Mouse (Mus musculus) thymus, adult 2 months (tissue): ENCODE measurements at regions not wholly inside any gene's neighbourhood (a gene's known extent, or its start where the extent isn't known, plus 50 kb on each side); places are given as distances from the start of the nearest gene placed in this dataset.

Experiments used
- DNase-seq: peaks from one replicate; pipeline ENCODE4 v3.0.0; 2021
- H3K27ac ChIP-seq: fragments of 200-500 bp; 2 replicates; pipeline ENCODE4 v1.5.1; 2012; ENCODE audit warnings: low read length, control low read depth; ENCODE audit not compliant: control insufficient read depth, insufficient read depth
- H3K27me3 ChIP-seq: fragments of 200-500 bp; 2 replicates; pipeline ENCODE4 v1.6.1; 2012; ENCODE audit warnings: mild to moderate bottlenecking, low read length, moderate library complexity, mixed read lengths; ENCODE audit not compliant: control insufficient read depth, insufficient read depth
- H3K36me3 ChIP-seq: fragments of 200-500 bp; 2 replicates; pipeline ENCODE4 v1.6.1; 2012; ENCODE audit warnings: mild to moderate bottlenecking, low read length, moderate library complexity; ENCODE audit not compliant: control insufficient read depth, insufficient read depth
- H3K4me1 ChIP-seq: fragments of 200-500 bp; replicated peaks from 2 replicates; pipeline ENCODE4 v1.6.1; 2012; ENCODE audit warnings: low read length; ENCODE audit not compliant: control insufficient read depth, insufficient read depth
- H3K4me3 ChIP-seq: fragments of 200-500 bp; 2 replicates; pipeline ENCODE4 v1.5.1; 2012; ENCODE audit warnings: mild to moderate bottlenecking, low read length, control low read depth, moderate library complexity; ENCODE audit not compliant: control insufficient read depth, insufficient read depth
- CTCF ChIP-seq: fragments of 200-500 bp; IDR thresholded peaks from 2 replicates; pipeline ENCODE4 v1.5.1; 2012; ENCODE audit warnings: mild to moderate bottlenecking, control low read depth, low read length, moderate library complexity, borderline replicate concordance; ENCODE audit not compliant: control insufficient read depth, poor library complexity, insufficient read depth; ENCODE audit errors: extremely low read depth
- POLR2A ChIP-seq: fragments of 200-500 bp; IDR thresholded peaks from 2 replicates; pipeline ENCODE4 v1.6.1; 2012; ENCODE audit warnings: mild to moderate bottlenecking, low read length, control low read depth, moderate library complexity; ENCODE audit not compliant: control insufficient read depth, poor library complexity, insufficient read depth; ENCODE audit errors: extremely low read depth
- WGBS: fragments of 180-500 bp; shearing (Covaris S2); methylation state at CpG from one replicate; pipeline ENCODE4 v1.1.7; 2018; 5-methylcytosine and 5-hydroxymethylcytosine counted together

DNA sequence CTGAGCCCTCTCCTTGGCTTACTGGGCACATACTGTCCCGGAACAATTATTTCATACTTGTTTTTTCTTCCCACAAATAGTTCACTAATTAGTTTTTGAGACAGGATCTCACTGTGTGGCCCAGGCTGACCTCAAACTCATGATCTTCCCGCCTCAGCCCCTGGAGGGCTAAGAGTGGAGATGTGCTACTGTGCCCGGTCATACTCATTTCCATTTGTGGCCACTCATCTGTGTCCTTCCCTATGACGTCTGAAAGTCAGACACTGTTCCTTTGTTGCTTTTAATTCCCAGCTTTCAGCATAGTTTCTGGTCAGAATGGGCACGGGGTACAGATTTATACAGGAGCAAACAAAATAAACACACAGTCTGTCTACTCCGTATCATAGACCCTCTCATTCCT, 242.7 kb upstream of the Kif2a start:
- Histone ChIP-seq H3K4me1 (no peaks in the 10 kb centered on the region), H3K27me3 (no peaks in the 10 kb centered on the region), H3K27ac (no peak overlapping the region), H3K36me3 (no peaks in the 10 kb centered on the region), H3K4me3 (no peak overlapping the region)
- TF ChIP-seq POLR2A, result no peak
- no peak for TF ChIP-seq CTCF
- 93% methylated on average over 6 of the region's 6 CpGs for whole genome bisulfite sequencing
- DNase-seq, result no peak

DNA sequence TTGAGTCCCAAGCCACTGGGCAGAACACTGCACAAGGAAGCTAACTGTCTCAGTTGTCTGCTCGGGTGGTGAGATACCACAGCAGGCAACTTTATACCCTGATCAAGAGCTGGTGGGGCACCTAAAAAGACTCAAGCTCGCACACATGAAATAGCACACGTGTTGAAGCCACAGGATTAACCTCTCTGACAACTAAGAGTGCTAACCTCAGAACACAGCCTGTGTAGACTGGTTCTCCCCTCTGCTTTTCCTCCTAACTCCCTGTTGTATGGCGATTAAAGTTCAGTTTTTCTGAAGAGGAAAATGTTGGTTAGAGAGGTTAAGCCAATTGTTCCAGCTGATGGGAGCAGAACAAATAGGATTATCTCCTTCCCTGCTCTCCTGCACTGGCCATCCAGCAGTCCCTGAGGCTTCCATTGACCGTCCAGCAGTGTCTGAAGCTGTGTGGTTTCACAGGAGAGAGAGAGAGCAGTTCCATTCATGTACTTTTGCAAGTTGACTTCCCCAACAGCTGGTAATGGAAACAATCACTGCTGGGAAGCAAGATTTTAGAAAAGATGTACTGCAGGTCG, 239.6 kb upstream of the Kif2a start:
- Histone ChIP-seq H3K27ac (no peak overlapping the region), H3K27me3 (no peaks in the 10 kb centered on the region), H3K36me3 (no peaks in the 10 kb centered on the region), H3K4me1 (no peaks in the 10 kb centered on the region), H3K4me3 (no peak overlapping the region)
- DNase-seq, result no peak
- WGBS, result 75% methylated on average over 6 of the region's 6 CpGs
- no peak for TF ChIP-seq POLR2A

GRCm38 (mm10) chr13:107260274-107260673, 238.3 kb upstream of the Kif2a start:
- no peak for DNase-seq
- Histone ChIP-seq H3K36me3 (no peaks in the 10 kb centered on the region), H3K27ac (no peak overlapping the region), H3K27me3 (no peaks in the 10 kb centered on the region), H3K4me1 (no peaks in the 10 kb centered on the region), H3K4me3 (no peak overlapping the region)
- TF ChIP-seq POLR2A, result no peak
- TF ChIP-seq CTCF, result no peak
- WGBS, result 92% methylated on average over 4 of the region's 4 CpGs

DNA sequence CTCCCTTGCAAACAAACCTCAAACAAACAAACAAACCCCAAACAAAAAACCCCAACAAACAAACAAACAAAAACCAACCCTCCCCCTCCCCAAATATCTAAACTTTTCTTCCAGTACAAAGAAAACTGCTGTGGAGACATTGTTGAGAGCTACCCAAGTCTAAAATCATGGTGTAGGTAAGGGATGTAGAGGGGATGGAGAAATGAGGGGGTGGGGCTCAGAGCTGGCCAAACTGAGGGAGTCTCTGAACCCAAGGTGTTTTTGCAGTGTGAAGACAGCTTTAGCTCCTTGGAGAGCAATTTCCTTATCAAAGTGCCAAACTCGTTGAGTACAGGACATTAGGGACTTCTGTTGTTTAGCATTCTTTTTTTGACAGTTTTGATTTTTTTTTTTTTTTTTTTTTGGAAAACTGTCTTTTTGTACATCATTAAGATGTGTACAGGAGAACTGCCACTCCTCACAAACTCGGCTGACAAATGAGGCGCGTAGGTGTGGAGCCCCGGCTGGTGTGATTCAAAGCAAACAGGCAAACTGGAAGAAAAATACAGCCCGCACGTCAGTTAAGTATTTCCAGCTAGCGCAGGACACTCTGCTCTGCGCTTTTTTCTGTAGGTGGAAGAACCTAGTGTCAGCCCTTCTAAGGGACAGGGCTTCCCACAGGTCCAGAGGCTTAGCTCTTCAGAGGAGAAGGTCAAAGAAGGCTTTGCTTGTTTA, 226.0 kb upstream of the Kif2a start:
- TF ChIP-seq POLR2A (no peak), CTCF (no peak)
- no peak for DNase-seq
- Histone ChIP-seq H3K36me3 (no peaks in the 10 kb centered on the region), H3K4me1 (no peaks in the 10 kb centered on the region), H3K4me3 (no peak overlapping the region), H3K27ac (no peak overlapping the region), H3K27me3 (no peaks in the 10 kb centered on the region; the same call in 1 of the 2 replicates)
- WGBS, result 63% methylated on average over 9 of the region's 9 CpGs

DNA sequence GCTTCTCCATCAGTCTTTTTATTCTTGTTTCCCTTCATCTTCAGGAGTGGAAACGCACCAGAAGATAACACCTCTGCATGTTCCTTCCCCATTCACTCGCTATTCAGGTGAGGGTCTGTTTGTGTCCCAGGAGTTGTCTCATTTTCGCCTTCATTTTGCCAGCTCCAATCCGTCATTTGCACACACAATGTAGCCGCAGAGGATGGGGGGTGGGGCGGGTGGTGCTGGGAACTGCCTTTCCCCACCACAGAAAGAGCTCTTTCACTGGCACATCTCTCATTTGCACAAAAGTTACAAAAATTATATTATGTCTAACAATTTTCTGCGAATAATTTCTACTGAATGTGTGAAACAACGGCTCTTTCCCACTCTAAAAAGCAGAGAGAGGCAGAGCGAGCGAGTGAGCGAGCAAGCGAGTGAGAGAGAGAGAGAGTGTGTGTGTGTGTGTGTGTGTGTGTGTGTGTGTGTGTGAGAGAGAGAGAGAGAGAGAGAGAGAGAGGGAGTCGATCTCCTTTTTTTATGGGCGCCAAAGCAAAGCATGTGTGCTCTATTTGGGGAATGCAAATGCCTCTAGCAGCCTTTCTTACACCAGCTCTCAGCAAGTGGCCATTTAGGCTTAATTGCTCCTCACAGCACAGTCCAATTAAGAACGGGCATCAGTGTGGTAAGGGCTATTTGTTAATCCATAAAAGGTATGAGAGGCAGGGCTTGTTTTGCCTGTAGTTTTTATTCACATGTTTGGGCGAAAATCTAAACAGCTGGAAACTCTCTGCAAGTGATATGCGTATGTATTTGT, 225.2 kb upstream of the Kif2a start:
- TF ChIP-seq CTCF (no peak), POLR2A (no peak)
- 46% methylated on average over 17 of the region's 17 CpGs for whole genome bisulfite sequencing
- Histone ChIP-seq H3K27ac (no peak overlapping the region), H3K36me3 (no peaks in the 10 kb centered on the region), H3K4me1 (no peaks in the 10 kb centered on the region), H3K4me3 (no peak overlapping the region), H3K27me3 (no peaks in the 10 kb centered on the region; the same call in 1 of the 2 replicates)
- no peak for DNase-seq

DNA sequence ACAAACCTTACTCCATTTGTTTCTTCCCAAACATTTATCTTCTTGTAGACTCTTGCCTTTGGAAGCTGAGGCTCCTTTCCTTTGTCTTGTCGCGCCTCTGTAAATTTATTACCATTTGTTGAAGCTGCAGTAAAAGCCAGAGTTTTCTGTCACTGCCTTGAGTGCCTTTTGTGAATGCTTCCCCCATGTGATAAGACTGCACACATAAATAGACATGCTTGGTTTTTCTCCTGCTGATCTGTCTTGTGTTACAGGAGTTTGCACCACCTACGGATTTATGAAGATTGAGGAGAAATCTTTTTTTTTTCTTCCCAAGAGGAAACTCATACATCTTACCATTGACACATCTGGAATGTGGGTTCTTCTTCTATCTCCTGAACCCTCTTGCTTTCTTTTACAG, 222.2 kb upstream of the Kif2a start:
- no peaks in the 10 kb centered on the region for H3K4me1 ChIP-seq
- no peak overlapping the region for H3K4me3 ChIP-seq
- TF ChIP-seq POLR2A (no peak), CTCF (no peak)
- no peaks in the 10 kb centered on the region for H3K36me3 ChIP-seq
- H3K27me3 ChIP-seq, result no peaks in the 10 kb centered on the region; the same call in 1 of the 2 replicates
- WGBS, result 45% methylated on average over 3 of the region's 3 CpGs
- no peak for DNase-seq
- H3K27ac ChIP-seq, result no peak overlapping the region

DNA sequence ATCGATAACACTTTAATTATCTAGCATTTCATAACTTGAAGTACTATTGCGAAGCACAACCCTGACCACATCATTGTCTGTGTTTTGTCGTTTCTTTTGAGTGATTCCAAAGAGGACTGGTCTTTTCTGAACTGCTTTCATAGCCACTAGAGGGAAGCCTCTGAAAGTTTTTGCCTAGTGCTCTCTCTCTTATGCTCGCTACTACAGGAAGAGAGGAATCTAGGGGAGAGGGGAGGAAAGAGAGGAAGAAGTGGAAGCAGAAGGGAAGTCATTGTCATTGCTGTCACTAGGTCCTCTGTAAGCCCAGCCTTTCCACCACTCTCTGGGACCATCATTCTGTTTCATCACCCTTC, 217.1 kb upstream of the Kif2a start:
- Histone ChIP-seq H3K36me3 (no peaks in the 10 kb centered on the region), H3K27me3 (no peaks in the 10 kb centered on the region), H3K27ac (no peak overlapping the region), H3K4me1 (no peaks in the 10 kb centered on the region), H3K4me3 (no peak overlapping the region)
- DNase-seq, result no peak
- TF ChIP-seq CTCF (no peak), POLR2A (no peak)
- 71% methylated on average over 4 of the region's 4 CpGs for WGBS
